Mouse (Mus musculus) G1E-ER4 (cell line): ENCODE measurements around the gene 1110051M20Rik. TPM values are rescaled to one million over a fixed set of nuclear protein-coding genes. Genes with fewer than 3 reads are reported as not detected.

ENCODE experiments used
- GATA1 ChIP-seq: IDR thresholded peaks from one replicate; pipeline ENCODE4 v1.8.0; 2012; ENCODE audit warnings: low read length, inconsistent platforms
- polyA plus RNA-seq: library from polyadenylated mRNA; stranded (reverse); fragments of >175 nt; gene quantifications from 2 replicates; pipeline ENCODE4 v1.2.3, GENCODE M21; 2012

1110051M20Rik gene
- polyA plus RNA-seq, 1 experiment, result 0.08 TPM

- TF ChIP-seq GATA1, result peak; percentile 32
Observed at GRCm38 (mm10) chr2:91388738-91389137, 55.8 kb downstream of the 1110051M20Rik start.

GRCm38 (mm10) chr2:91388281-91388680 is 56.2 kb downstream of the 1110051M20Rik start:
- TF ChIP-seq GATA1, result no peak

DNA sequence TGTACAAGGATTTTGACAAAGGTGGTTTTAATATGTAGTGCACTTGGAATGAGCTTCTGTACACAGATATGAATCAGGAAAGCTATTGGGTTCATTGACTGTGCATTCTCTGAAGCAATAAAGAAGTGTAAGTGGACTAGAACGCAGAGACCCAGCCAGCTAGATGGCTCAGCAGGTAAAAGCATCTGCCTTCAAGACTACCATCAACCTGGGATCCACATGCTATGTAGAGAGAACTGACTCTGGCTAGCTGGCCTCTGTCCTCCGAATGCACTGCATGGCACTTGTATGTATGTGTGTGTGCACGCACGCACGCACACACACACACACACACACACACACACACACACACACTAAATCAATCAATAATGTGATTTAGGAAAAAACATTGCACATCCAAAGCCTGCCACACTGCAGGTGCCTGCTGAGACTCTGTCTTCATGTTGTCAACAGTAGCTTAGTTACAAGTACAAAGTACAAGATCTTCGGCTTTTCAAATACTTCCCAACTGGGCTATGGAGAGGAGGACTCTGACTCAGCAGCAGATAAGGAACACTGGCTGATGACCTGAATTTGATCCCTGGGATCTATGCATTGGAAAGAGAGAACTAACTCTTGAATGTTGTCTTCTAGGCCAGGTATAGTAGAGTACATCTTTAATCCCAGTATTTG is 57.1 kb downstream of the 1110051M20Rik start:
- no peak for TF ChIP-seq GATA1

DNA sequence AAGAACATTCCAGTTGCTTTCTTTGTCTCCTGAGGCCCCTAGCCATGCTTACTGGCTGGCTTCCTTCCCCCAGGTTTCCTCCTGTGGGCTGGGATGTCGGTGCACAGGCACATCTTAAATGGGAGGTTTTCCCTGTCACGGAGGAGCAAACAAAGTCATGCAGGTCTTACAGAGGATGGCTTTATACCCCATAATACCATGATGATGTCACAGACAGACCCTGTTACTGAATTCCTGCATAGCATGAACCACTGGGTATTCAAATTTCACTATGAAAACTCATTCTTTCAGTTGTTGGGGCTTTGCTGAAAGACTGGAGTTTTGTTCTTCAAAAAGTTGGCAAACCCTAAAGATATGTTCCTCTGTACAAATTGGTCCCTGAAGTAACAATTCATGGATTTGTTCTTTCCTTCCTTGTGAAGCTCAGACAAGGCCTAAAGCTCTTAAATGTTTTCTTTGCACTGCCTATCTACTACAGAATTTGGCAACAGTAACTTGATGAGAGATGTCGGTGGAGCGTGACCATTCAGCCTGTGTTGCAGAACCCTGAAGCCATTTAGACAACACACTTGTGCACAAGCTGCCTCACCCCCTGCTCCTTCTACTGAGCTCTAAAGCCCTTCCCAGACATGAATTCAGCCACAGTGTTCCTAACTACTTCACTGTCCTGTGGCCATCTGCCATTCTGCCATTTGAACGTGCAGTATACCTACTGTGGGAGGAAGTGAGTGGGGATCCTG is 57.8 kb downstream of the 1110051M20Rik start:
- TF ChIP-seq GATA1, result no peak

GRCm38 (mm10) chr2:91383294-91383693 is 61.2 kb downstream of the 1110051M20Rik start:
- no peak for TF ChIP-seq GATA1

DNA sequence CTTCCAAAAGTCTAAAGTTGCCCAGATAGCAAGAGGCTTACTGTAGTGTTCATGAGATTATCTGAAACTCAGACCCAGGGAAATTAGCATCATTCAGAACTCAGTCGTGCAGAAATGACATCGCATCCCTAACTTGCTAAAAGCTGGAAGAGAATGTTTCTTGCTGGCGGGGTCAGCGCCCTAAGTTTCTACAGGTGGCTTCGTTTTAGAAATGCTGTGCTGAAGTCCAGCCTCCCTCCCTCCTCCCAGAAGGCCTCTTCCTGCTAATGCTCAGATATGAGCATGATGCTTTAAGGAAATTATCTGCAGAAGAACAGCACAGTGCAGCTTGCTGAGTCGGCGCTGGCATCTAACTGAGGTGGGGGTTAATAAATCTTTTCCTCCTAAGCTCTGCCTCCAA is 67.5 kb downstream of the 1110051M20Rik start:
- no peak for TF ChIP-seq GATA1

GRCm38 (mm10) chr2:91370314-91370713 is 74.2 kb downstream of the 1110051M20Rik start:
- no peak for TF ChIP-seq GATA1

DNA sequence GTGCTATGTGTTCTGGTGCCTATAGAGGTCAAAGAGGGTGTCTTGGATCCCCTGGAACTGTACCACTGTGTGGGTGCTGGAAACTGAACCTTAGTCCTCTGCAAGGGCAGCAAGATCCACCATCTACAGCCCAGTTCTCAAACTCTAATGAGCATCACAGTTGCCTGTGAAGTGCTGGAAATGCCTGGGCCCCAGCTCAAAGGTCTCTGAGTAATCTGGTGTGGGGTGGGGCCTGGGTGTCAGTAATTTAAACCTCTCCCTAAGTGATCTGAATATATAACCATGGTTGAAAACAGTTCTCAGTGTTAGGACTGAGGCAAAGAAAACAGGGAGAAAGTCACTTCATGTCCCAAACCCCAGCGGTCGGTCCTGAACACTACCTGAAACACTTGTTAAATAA is 81.2 kb downstream of the 1110051M20Rik start:
- TF ChIP-seq GATA1, result no peak

DNA sequence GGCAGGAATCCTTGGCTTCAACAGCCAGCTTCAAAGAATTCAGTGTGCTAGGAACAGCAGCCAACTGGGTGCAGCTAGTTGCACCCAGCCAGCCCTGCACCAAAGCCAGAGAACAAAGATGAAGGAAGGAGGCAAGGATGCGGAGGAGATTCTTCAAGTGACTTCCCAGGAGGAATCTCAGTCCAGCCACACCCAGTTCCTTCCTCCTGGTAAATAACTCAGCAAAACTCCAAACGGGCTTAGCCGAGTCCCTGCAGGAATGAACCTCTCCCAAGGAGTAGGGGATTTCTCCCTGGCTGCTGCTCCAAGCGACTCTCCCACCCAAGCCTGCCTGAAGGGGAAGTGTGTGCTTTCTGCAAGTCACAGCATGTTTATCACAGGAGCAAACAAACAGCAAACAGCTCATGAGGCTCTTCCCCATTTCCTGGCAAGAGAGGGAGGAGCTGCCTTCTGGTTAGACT is 83.4 kb downstream of the 1110051M20Rik start:
- no peak for TF ChIP-seq GATA1

- no peak for TF ChIP-seq GATA1
Observed at GRCm38 (mm10) chr2:91355767-91356166, 88.7 kb downstream of the 1110051M20Rik start.

- TF ChIP-seq GATA1, result no peak
Observed at GRCm38 (mm10) chr2:91354727-91355403, 89.6 kb downstream of the 1110051M20Rik start.

- no peak for TF ChIP-seq GATA1
Observed at GRCm38 (mm10) chr2:91353854-91354253, 90.7 kb downstream of the 1110051M20Rik start.

GRCm38 (mm10) chr2:91351841-91352240 is 92.7 kb downstream of the 1110051M20Rik start:
- no peak for TF ChIP-seq GATA1

- TF ChIP-seq GATA1, result no peak
Observed at GRCm38 (mm10) chr2:91349974-91350457, 94.5 kb downstream of the 1110051M20Rik start.

- no peak for TF ChIP-seq GATA1
Observed at GRCm38 (mm10) chr2:91348936-91349335, 95.6 kb downstream of the 1110051M20Rik start.

DNA sequence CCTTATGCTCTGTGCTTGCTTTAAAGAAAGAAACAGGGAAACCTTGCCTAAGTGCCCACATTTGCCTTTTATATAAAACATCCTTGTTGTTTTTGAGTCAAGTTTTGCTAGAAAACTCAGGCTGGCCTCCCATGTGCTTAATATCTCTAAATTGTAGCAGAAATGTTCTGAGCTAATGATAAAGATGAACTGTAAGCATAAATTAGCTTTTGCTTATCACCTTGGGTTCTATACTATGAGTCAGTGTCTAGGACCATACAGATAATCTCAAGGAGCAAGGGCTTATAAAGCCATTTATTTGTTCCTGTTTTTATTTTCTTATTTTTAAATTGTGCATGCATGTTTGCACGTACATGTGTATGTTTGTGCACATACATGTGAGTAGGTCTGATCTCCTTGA is 98.9 kb downstream of the 1110051M20Rik start:
- no peak for TF ChIP-seq GATA1
